In the genomic region with DNA sequence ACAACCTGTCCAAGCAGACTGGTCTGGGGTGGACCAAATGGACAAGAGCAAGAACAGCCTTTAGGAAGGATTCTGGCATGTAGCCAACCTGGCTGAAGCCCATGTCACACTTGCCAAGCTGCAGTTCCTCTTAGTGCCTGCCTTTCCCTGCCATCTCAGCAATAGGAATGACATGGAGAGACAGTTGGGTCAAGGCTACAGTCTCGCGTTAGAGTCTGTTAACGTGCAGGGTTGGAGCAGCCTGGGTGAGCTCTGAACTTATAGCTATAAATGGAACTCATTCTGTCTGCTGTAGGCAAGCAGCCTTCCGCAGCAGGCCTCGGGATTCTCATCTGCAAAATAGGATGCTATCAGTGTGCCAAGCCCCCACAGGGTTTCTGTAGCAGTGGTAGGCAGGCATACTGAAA, we compare ENCODE assay signal across 23 mouse cellular contexts.
DNase-seq lines count a peak whose midpoint lies in the region; ATAC-seq and TF ChIP-seq lines count a peak whose summit lies in the region.
"Had no signal": no experiment of that assay in that cellular context is flagged by ENCODE, and none has a peak within 500 bp of the region (broad histone marks: within the 10 kb centered on the region; RNA-seq: fewer than 3 reads in every experiment).

No protein-coding gene starts in this region.

- ATAC-seq in hindbrain, embryonic 14.5 days (ENCODE audit: low FRiP score): no peak
- ATAC-seq in hindbrain, embryonic 11.5 days (ENCODE audit: low FRiP score): no peak
- ATAC-seq in midbrain, postnatal 0 days (ENCODE audit: low FRiP score): no peak
- no peak for ATAC-seq in midbrain, embryonic 16.5 days
- ATAC-seq: intestine, postnatal 0 days; Patski had no signal

- H3K36me3 ChIP-seq in hindbrain, embryonic 14.5 days (replicated peaks; ENCODE audit: control insufficient read depth, insufficient read depth): no peaks in the 10 kb centered on the region
- no peaks in the 10 kb centered on the region for H3K36me3 ChIP-seq in hindbrain, embryonic 11.5 days (ENCODE audit: control insufficient read depth, insufficient read depth, low read length)
- H3K36me3 ChIP-seq in midbrain, postnatal 0 days (ENCODE audit: insufficient read depth, low read length): no peaks in the 10 kb centered on the region
- no peaks in the 10 kb centered on the region for H3K36me3 ChIP-seq in midbrain, embryonic 16.5 days (ENCODE audit: control insufficient read depth, insufficient read depth, low read length)
- H3K36me3 ChIP-seq: embryonic facial prominence, embryonic 15.5 days; forebrain, embryonic 12.5 days; heart, embryonic 15.5 days had no signal

- H3K9ac ChIP-seq in hindbrain, embryonic 14.5 days: no peak overlapping the region
- no peak overlapping the region for H3K9ac ChIP-seq in hindbrain, embryonic 11.5 days (ENCODE audit: low read depth, low read length)
- H3K9ac ChIP-seq in midbrain, postnatal 0 days (replicated peaks; ENCODE audit: low read length, poor library complexity, severe bottlenecking): no peak overlapping the region
- no peak overlapping the region for H3K9ac ChIP-seq in midbrain, embryonic 16.5 days (ENCODE audit: low read depth, low read length)
- H3K9ac ChIP-seq: embryonic facial prominence, embryonic 15.5 days; forebrain, embryonic 12.5 days; heart, embryonic 15.5 days; limb, embryonic 13.5 days had no signal

- no peaks in the 10 kb centered on the region for H3K27me3 ChIP-seq in hindbrain, embryonic 14.5 days (ENCODE audit: control insufficient read depth, insufficient read depth, low read length)
- H3K27me3 ChIP-seq in hindbrain, embryonic 11.5 days (ENCODE audit: control insufficient read depth, insufficient read depth, low read length): no peaks in the 10 kb centered on the region
- H3K27me3 ChIP-seq in midbrain, postnatal 0 days (ENCODE audit: insufficient read depth, low read length): no peaks in the 10 kb centered on the region
- no peaks in the 10 kb centered on the region for H3K27me3 ChIP-seq in midbrain, embryonic 16.5 days (ENCODE audit: control insufficient read depth, insufficient read depth, low read depth, low read length)
- H3K27me3 ChIP-seq: embryonic facial prominence, embryonic 15.5 days; heart, embryonic 15.5 days; limb, embryonic 13.5 days; Patski had no signal

- no peaks in the 10 kb centered on the region for H3K4me1 ChIP-seq in hindbrain, embryonic 14.5 days (replicated peaks; ENCODE audit: control insufficient read depth, insufficient read depth, low read length)
- no peaks in the 10 kb centered on the region for H3K4me1 ChIP-seq in hindbrain, embryonic 11.5 days (replicated peaks; ENCODE audit: control insufficient read depth, insufficient read depth, low read length)
- H3K4me1 ChIP-seq in midbrain, postnatal 0 days (ENCODE audit: insufficient read depth, low read length): no peaks in the 10 kb centered on the region
- no peaks in the 10 kb centered on the region; the same call in 1 of the 2 replicates for H3K4me1 ChIP-seq in midbrain, embryonic 16.5 days (ENCODE audit: control insufficient read depth, insufficient read depth, low read length)
- H3K4me1 ChIP-seq: embryonic facial prominence, embryonic 15.5 days; forebrain, embryonic 12.5 days; heart, embryonic 15.5 days; limb, embryonic 13.5 days had no signal

- DNase-seq in hindbrain, embryonic 14.5 days (ENCODE audit: low spot score): peak; percentile 34
- DNase-seq in hindbrain, embryonic 11.5 days (ENCODE audit: low spot score): no peak
- peak; percentile 88 for DNase-seq in midbrain, postnatal 0 days (ENCODE audit: low spot score)
- peak; percentile 96 for DNase-seq in cerebellum, adult 9-11 months
- no peak for DNase-seq in gastrocnemius, adult 8-10 months (ENCODE audit: low spot score in 2 of 2)
- no peak for DNase-seq in spleen, adult 12 weeks (ENCODE audit: low spot score)
- DNase-seq: adrenal gland, postnatal 25 days; B cell, adult 2 months; embryo, embryonic 11 days; heart, adult 18-20 months; lung, postnatal 4 days; thymus, postnatal 4 days had no signal

- H3K4me2 ChIP-seq in hindbrain, embryonic 14.5 days (replicated peaks): no peak overlapping the region
- H3K4me2 ChIP-seq in hindbrain, embryonic 11.5 days (replicated peaks; ENCODE audit: low read depth, low read length): no peak overlapping the region
- no peak overlapping the region for H3K4me2 ChIP-seq in midbrain, postnatal 0 days (ENCODE audit: low read depth, low read length, poor library complexity, severe bottlenecking)
- no peak overlapping the region for H3K4me2 ChIP-seq in midbrain, embryonic 16.5 days (ENCODE audit: low read length)
- H3K4me2 ChIP-seq: embryonic facial prominence, embryonic 15.5 days; forebrain, embryonic 12.5 days; heart, embryonic 15.5 days; limb, embryonic 13.5 days; midbrain, embryonic 11.5 days had no signal

- H3K4me3 ChIP-seq in hindbrain, embryonic 14.5 days (replicated peaks; ENCODE audit: low read length): no peak overlapping the region
- H3K4me3 ChIP-seq in hindbrain, embryonic 11.5 days (ENCODE audit: low read depth, low read length): no peak overlapping the region
- H3K4me3 ChIP-seq in midbrain, postnatal 0 days (ENCODE audit: low read depth, low read length): no peak overlapping the region
- H3K4me3 ChIP-seq in midbrain, embryonic 16.5 days (ENCODE audit: low read depth, low read length): no peak overlapping the region
- H3K4me3 ChIP-seq: embryonic facial prominence, embryonic 15.5 days; forebrain, embryonic 12.5 days; heart, embryonic 15.5 days; layer of hippocampus, adult 2 months; left cerebral cortex, adult 2 months; limb, embryonic 13.5 days had no signal

- no peaks in the 10 kb centered on the region for H3K9me3 ChIP-seq in hindbrain, embryonic 14.5 days (ENCODE audit: control insufficient read depth, low read length)
- no peaks in the 10 kb centered on the region for H3K9me3 ChIP-seq in hindbrain, embryonic 11.5 days (ENCODE audit: control insufficient read depth, low read length)
- H3K9me3 ChIP-seq in midbrain, postnatal 0 days (ENCODE audit: low read length): no peaks in the 10 kb centered on the region
- H3K9me3 ChIP-seq in midbrain, embryonic 16.5 days (replicated peaks; ENCODE audit: control insufficient read depth, low read length, poor library complexity, severe bottlenecking): no peaks in the 10 kb centered on the region
- H3K9me3 ChIP-seq: embryonic facial prominence, embryonic 15.5 days; forebrain, embryonic 12.5 days; heart, embryonic 15.5 days; limb, embryonic 13.5 days had no signal

- WGBS in hindbrain, embryonic 14.5 days: 85% methylated on average over 5 of the region's 5 CpGs
- 94% methylated on average over 5 of the region's 5 CpGs for WGBS in hindbrain, embryonic 11.5 days
- 74% methylated on average over 5 of the region's 5 CpGs for WGBS in midbrain, postnatal 0 days
- WGBS in midbrain, embryonic 16.5 days: 84% methylated on average over 5 of the region's 5 CpGs

- no peak for TF ChIP-seq CTCF in midbrain, postnatal 0 days (IDR thresholded peaks at IDR 0.05)

- H3K27ac ChIP-seq in hindbrain, embryonic 14.5 days: no peak overlapping the region
- H3K27ac ChIP-seq in hindbrain, embryonic 11.5 days (ENCODE audit: low read depth, low read length): no peak overlapping the region
- H3K27ac ChIP-seq in midbrain, postnatal 0 days (ENCODE audit: low read depth, low read length): no peak overlapping the region
- no peak overlapping the region for H3K27ac ChIP-seq in midbrain, embryonic 16.5 days (ENCODE audit: low read length)
- H3K27ac ChIP-seq: embryonic facial prominence, embryonic 15.5 days; forebrain, embryonic 12.5 days; heart, embryonic 15.5 days; kidney, postnatal 0 days; layer of hippocampus, adult 2 months; left cerebral cortex, adult 2 months; limb, embryonic 13.5 days had no signal

Comparison
In these comparisons a context has a peak if more than half of its experiments do, and no peak if none do; other contexts are left out.
1. DNase-seq: peak in hindbrain, embryonic 14.5 days (single experiment), midbrain, postnatal 0 days (single experiment) and cerebellum, adult 9-11 months (single experiment); none in hindbrain, embryonic 11.5 days (single experiment), gastrocnemius, adult 8-10 months (0 of 2) and spleen, adult 12 weeks (single experiment).